Mouse (Mus musculus): ENCODE measurements around the gene Cfap43. TPM values are rescaled to one million over a fixed set of nuclear protein-coding genes. Genes with fewer than 3 reads are reported as not detected.

Cfap43 gene
- polyA plus RNA-seq, 1 experiment from 2014 or later = 0.10 TPM

DNA sequence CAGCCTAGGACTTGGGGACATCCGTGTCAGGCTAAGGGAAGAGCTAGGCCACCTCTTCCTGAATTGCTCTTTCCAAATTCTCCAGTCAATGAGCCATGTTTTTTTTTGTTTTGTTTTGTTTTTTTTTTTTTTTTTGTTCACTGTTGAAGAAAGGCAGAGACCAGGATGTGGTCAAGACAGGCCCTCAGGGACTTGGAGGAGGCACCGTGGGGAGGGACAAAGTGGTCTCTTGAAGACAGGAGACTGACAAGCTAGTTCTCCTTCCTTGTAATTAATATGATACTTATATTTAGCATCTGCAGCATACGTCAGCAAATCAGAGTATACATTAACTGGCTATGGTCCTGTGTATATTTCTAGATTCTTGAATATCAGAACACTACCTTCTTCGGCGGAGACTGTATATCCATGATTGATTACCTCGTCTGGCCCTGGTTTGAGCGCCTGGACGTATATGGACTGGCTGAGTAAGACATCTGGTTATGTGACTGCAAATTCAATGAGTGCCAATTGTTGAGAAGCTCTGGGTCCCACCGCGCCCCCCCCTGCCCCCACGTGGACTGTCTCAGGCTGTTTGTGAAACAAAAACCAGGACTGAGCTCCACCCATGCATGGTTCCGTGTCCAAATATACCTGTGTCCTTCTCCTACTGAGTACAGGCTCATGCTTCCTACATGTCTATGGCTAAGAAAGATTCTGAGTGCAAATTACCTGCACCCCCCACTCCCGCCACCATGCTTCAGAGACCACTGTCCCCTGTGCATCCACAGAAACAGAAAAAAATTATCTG, 34.6 kb downstream of the Cfap43 start:
- H3K9ac ChIP-seq = no peak overlapping the region
- no peaks in the 10 kb centered on the region for H3K36me3 ChIP-seq
- no peak for ATAC-seq (ENCODE audit: insufficient number of reproducible peaks, low FRiP score)
- peak overlapping the region; percentile 3; the same call in 1 of the 2 replicates for H3K4me2 ChIP-seq
- H3K27me3 ChIP-seq (replicated peaks) = no peaks in the 10 kb centered on the region
- 68% methylated on average over 13 of the region's 13 CpGs for WGBS
- no peak overlapping the region for H3K4me3 ChIP-seq
- no peaks in the 10 kb centered on the region for H3K9me3 ChIP-seq (replicated peaks)
- no peak overlapping the region for H3K27ac ChIP-seq (ENCODE audit: poor library complexity, severe bottlenecking)
- H3K4me1 ChIP-seq (replicated peaks) = peaks cover 43% of the 10 kb centered on the region

DNA sequence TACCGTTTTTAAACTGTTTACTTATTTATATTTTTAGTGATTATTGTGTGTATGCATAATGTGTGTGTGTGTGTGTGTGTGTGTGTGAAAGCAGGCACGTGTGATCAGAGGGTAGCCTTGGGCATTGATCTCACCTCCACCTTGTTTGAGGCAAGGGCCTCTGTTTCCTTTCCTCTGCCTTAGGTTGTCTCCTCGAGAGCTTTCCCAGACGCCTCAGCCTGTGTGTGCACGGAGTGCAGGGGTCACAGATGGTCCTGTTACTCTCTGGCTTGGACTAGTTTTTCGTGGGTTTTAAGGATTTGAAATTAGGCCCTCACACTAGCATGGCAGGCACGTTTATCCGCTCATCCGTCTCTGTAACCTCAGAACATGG, 36.2 kb downstream of the Cfap43 start:
- no peak; the same call in 1 of the 2 replicates for ATAC-seq (ENCODE audit: insufficient number of reproducible peaks, low FRiP score)
- Histone ChIP-seq H3K36me3 (no peaks in the 10 kb centered on the region), H3K4me2 (no peak overlapping the region), H3K4me1 (replicated peaks) (peaks cover 43% of the 10 kb centered on the region), H3K9me3 (replicated peaks) (no peaks in the 10 kb centered on the region), H3K27me3 (replicated peaks) (no peaks in the 10 kb centered on the region), H3K4me3 (no peak overlapping the region), H3K9ac (no peak overlapping the region), H3K27ac (ENCODE audit: poor library complexity, severe bottlenecking) (no peak overlapping the region)
- WGBS = 49% methylated on average over 9 of the region's 9 CpGs

DNA sequence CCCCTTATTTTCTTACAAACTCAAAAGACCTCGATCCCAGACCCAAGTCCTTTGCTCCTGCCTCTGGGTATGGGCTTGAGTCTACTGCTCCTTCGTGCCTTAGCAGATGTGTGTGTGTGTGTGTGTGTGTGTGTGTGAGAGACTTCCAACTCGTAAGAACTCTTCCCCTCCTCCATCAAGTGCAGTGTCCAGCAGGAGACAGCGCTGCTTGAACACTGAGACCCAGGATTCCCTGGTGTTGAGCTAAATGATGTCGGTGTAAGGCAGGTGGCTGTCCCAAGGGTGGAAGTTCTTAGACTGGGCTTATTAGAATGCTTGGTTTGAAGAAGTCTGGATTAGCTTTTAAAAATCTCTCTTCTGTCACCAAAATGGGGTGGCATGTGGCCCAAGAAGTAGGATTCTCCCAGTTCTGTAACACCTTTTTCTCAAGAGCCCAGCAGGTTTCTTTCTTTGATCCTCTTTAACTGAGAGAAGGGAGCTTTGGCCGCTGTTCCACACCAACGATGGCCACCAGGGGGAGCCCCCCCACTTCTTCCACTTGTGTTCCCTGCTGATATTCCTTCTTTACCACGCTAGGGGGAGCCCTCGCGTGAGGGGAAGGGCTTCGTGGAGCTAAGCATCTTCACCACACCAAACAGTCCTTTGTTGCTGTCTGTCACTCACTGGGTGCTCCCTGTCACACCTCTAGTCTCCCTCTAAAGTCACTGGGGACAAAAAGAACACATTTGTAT, 36.8 kb downstream of the Cfap43 start:
- peak; percentile 46; the same call in 1 of the 2 replicates for ATAC-seq (ENCODE audit: insufficient number of reproducible peaks, low FRiP score)
- no peak overlapping the region for H3K4me3 ChIP-seq
- H3K4me2 ChIP-seq = no peak overlapping the region
- no peaks in the 10 kb centered on the region for H3K27me3 ChIP-seq (replicated peaks)
- no peaks in the 10 kb centered on the region for H3K9me3 ChIP-seq (replicated peaks)
- 23% methylated on average over 11 of the region's 11 CpGs for WGBS
- H3K27ac ChIP-seq (ENCODE audit: poor library complexity, severe bottlenecking) = no peak overlapping the region
- H3K36me3 ChIP-seq = no peaks in the 10 kb centered on the region
- no peak overlapping the region for H3K9ac ChIP-seq
- peaks cover 43% of the 10 kb centered on the region for H3K4me1 ChIP-seq (replicated peaks)

DNA sequence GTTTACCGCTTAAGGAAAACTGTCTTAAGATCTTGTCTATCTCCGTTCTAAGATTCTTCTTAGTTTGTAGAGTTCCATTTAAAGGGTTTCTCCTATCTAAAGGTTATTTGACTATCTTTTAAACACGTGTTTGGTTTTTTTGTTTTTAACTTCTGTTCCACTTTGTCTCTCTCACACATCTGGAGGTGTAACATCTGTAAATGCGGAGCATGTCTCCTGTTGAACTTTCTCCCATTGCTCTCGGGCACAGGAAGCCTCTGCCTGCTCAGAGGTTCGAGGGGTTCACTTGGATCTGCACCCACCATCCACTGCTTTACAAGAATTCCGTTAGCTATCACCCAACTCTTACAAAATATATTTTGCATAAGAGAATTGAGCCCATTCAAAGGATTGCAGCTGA, 37.5 kb downstream of the Cfap43 start:
- no peak overlapping the region for H3K4me3 ChIP-seq
- no peak overlapping the region for H3K4me2 ChIP-seq
- peaks cover 37% of the 10 kb centered on the region for H3K4me1 ChIP-seq (replicated peaks)
- WGBS = 72% methylated on average over 7 of the region's 7 CpGs
- H3K27me3 ChIP-seq (replicated peaks) = peaks cover 4% of the 10 kb centered on the region
- ATAC-seq (ENCODE audit: insufficient number of reproducible peaks, low FRiP score) = no peak
- H3K36me3 ChIP-seq = no peaks in the 10 kb centered on the region
- no peak overlapping the region for H3K9ac ChIP-seq
- no peaks in the 10 kb centered on the region for H3K9me3 ChIP-seq (replicated peaks)
- no peak overlapping the region for H3K27ac ChIP-seq (ENCODE audit: poor library complexity, severe bottlenecking)

DNA sequence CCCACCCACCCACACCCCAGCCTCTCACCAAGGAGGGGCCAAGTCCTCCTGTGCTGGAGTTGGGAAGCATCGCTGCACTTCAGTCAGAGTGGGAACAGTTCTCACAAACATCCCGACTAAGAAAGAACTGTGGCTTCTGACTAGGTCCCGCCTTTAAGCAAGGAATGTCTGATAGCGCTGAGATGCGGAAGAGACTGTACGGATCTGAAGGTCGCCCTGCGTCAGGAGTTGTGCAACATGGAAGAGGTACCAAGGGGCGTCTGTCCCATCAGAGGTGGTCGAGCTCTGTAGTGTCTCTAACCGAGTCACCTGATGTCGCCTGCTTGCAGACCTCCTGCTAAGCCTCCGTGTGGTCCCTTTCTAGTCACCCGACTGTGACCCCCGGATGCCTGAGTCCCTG, 42.8 kb downstream of the Cfap43 start:
- Histone ChIP-seq H3K9ac (no peak overlapping the region), H3K27ac (ENCODE audit: poor library complexity, severe bottlenecking) (no peak overlapping the region), H3K27me3 (replicated peaks) (peaks cover 16% of the 10 kb centered on the region), H3K4me2 (0 out of 2 replicates have a peak overlapping the region, but pooled peaks have one; percentile 27), H3K4me1 (replicated peaks) (peaks cover 6% of the 10 kb centered on the region), H3K36me3 (no peaks in the 10 kb centered on the region), H3K9me3 (replicated peaks) (no peaks in the 10 kb centered on the region), H3K4me3 (no peak overlapping the region)
- 49% methylated on average over 15 of the region's 15 CpGs for WGBS
- ATAC-seq (ENCODE audit: insufficient number of reproducible peaks, low FRiP score) = no peak

DNA sequence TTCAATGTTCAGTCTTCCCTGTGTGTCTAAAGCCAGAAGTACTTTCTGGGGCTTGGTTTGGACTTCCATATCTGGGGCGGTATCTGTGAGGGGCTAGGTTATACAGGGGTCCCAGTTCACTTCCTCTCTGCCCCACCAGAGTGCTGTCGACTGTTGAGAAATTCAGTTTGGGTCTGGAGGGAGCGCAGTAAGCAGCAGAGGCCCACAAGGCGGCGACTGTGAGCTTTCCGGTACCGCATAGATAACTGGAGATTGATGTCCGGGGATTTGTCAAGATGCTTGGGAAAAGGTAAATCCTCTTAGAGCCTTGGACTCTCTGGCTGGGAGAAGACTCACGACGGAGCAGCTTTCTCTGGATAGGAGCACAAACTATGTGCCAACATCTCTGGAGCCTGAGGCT, 47.6 kb downstream of the Cfap43 start:
- Histone ChIP-seq H3K4me2 (no peak overlapping the region), H3K4me3 (no peak overlapping the region), H3K27ac (ENCODE audit: poor library complexity, severe bottlenecking) (no peak overlapping the region), H3K27me3 (replicated peaks) (peaks cover 17% of the 10 kb centered on the region), H3K4me1 (replicated peaks) (peaks cover 6% of the 10 kb centered on the region), H3K36me3 (no peaks in the 10 kb centered on the region), H3K9ac (no peak overlapping the region), H3K9me3 (replicated peaks) (no peaks in the 10 kb centered on the region)
- no peak for ATAC-seq (ENCODE audit: insufficient number of reproducible peaks, low FRiP score)
- WGBS = 32% methylated on average over 10 of the region's 10 CpGs

DNA sequence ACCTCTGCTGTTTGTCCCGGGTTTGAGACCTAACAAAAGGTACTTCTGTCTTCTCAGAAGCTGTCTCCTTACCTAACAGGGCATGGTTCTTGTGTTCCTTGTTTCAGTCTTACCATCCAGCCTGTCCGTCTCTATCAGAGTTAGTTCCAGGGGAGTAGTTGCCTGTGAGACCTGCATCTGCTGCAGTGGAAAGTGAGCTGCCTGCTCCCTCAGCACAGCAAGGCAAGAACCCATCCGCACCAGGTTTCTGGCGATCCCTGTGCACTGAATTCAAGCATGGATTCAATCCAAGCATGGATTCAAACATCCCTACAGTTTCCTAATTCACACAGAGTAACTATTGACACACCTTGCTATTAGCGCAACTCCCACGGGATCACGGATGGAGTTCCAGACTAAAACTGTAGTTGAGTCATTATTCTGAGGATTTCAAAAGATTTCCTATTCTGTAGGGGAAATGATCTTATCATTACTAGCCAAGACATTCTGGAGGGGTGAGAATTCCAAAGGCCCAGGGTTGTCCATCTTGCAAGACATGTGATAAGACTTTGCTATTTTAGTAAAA, 48.9 kb downstream of the Cfap43 start:
- Histone ChIP-seq H3K27me3 (replicated peaks) (peaks cover 17% of the 10 kb centered on the region), H3K36me3 (no peaks in the 10 kb centered on the region), H3K4me2 (no peak overlapping the region), H3K4me1 (replicated peaks) (no peaks in the 10 kb centered on the region), H3K27ac (ENCODE audit: poor library complexity, severe bottlenecking) (no peak overlapping the region), H3K9me3 (replicated peaks) (no peaks in the 10 kb centered on the region), H3K4me3 (no peak overlapping the region), H3K9ac (no peak overlapping the region)
- WGBS = 58% methylated on average over 7 of the region's 7 CpGs
- ATAC-seq (ENCODE audit: insufficient number of reproducible peaks, low FRiP score) = no peak

DNA sequence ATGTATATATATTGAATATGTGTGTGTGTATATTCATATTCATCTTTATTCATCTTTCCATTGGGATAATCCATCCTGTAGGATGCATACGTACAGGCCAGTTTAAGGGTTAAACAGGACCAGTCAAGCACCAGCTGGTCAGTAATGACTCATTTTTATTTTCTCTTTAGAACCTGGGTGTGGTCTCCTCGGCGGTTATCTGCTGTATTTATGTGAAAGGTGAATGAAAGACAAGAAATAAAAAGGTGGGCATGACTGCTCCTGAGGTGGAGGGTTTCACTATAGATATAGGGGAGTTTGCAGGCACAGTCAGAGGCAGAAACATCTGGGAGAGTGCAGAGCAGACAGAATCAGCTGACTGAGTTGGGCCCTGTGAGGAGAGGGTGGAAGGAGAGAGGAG, 49.6 kb downstream of the Cfap43 start:
- no peak overlapping the region for H3K4me2 ChIP-seq

DNA sequence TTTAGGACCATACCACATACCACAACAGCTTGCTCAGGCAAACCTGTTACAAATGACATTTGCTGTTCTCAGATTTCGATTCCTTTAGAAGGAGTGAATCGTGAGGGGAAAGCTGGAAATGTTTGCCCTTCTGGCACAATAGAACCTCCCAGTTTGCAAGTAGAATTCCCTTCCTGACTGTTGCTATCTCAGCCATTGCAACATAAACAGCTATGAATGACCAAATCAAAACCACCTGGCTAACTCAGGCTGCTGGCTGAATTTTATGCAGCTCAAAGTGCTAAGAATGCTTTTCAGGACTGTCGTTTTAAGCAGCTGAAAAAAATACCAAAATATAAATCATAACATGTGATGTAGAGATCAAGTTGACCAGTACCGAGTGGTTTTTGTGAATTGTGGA, 50.1 kb downstream of the Cfap43 start:
- Histone ChIP-seq H3K27ac (ENCODE audit: poor library complexity, severe bottlenecking) (no peak overlapping the region), H3K36me3 (peaks cover 4% of the 10 kb centered on the region; the same call in 1 of the 2 replicates), H3K9me3 (replicated peaks) (no peaks in the 10 kb centered on the region), H3K4me3 (no peak overlapping the region), H3K4me2 (no peak overlapping the region), H3K9ac (no peak overlapping the region), H3K27me3 (replicated peaks) (0 out of 2 replicates have a peak, but pooled peaks cover 6% of the 10 kb centered on the region), H3K4me1 (replicated peaks) (0 out of 2 replicates have a peak, but pooled peaks cover 4% of the 10 kb centered on the region)
- no peak for ATAC-seq (ENCODE audit: insufficient number of reproducible peaks, low FRiP score)
- 68% methylated on average over 4 of the region's 4 CpGs for WGBS

More for the DNA sequence above, 49.6 kb downstream of the Cfap43 start:
- 53% methylated on average over 3 of the region's 3 CpGs for WGBS
- Histone ChIP-seq H3K27me3 (replicated peaks) (peaks cover 11% of the 10 kb centered on the region; the same call in 1 of the 2 replicates), H3K9me3 (replicated peaks) (no peaks in the 10 kb centered on the region), H3K36me3 (no peaks in the 10 kb centered on the region), H3K4me3 (no peak overlapping the region), H3K27ac (ENCODE audit: poor library complexity, severe bottlenecking) (no peak overlapping the region), H3K9ac (no peak overlapping the region), H3K4me1 (replicated peaks) (0 out of 2 replicates have a peak, but pooled peaks cover 4% of the 10 kb centered on the region)
- ATAC-seq (ENCODE audit: insufficient number of reproducible peaks, low FRiP score) = no peak

DNA sequence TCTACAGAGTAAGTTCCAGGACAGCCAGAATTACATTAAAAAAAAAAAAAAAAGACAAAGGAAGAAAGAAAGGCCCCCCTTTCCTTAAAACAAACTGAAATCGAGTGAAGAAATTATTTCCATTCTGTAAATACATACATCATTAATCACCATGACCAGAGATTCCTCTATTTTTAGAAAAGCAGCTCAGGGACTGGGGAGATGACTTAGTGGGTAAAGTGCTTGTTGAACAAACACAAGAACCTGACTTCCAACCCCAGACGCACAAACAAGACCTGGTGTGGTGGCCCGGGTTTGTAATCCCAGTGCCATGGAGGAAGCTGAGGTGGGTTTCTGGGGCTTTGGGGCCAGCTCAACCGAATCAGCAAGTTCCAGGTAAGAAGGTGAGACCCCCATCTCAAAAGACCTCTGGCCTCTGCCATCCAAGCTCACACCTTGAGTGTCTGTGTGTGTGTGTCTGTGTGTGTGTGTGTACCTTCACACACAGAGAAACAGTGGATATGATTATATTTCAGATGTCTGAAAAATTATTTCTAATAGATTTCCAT, 51.4 kb downstream of the Cfap43 start:
- H3K9ac ChIP-seq = no peak overlapping the region
- no peak overlapping the region for H3K4me3 ChIP-seq
- H3K4me1 ChIP-seq (replicated peaks) = 0 out of 2 replicates have a peak, but pooled peaks cover 4% of the 10 kb centered on the region
- H3K4me2 ChIP-seq = no peak overlapping the region
- H3K36me3 ChIP-seq = peaks cover 4% of the 10 kb centered on the region; the same call in 1 of the 2 replicates
- no peak overlapping the region for H3K27ac ChIP-seq (ENCODE audit: poor library complexity, severe bottlenecking)
- 0 out of 2 replicates have a peak, but pooled peaks cover 5% of the 10 kb centered on the region for H3K27me3 ChIP-seq (replicated peaks)
- no peaks in the 10 kb centered on the region for H3K9me3 ChIP-seq (replicated peaks)
- ATAC-seq (ENCODE audit: insufficient number of reproducible peaks, low FRiP score) = no peak
- WGBS = 62% methylated on average over 4 of the region's 4 CpGs

Measured in heart, embryonic 12.5 days (tissue).